8 mouse cellular contexts compared by ENCODE assay signal in the genomic region with DNA sequence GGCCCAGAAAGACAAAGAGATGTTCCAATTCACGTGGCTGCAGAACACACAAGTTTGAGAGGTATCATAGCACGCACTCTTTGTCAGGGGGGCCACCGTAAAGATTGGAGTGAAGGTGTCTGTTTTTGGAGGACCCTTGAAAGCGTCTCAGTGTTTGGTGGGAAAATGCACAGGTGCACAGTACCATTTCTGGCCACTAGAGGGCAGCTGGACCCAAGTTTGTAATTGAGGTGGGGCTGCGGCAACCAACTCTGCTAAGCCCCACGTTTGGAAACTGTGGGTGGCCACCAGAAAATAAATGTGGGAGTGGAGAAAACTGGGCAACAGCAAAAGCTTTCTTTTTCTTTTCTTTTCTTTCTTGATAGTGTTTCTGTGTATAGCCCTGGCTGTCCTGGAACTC. TPM values are rescaled to one million over a fixed set of nuclear protein-coding genes. Genes with fewer than 3 reads are reported as not detected.
DNase-seq lines count a peak whose midpoint lies in the region; ATAC-seq and TF ChIP-seq lines count a peak whose summit lies in the region.

No protein-coding gene starts in this region.

- ATAC-seq in heart, embryonic 12.5 days (ENCODE audit: insufficient number of reproducible peaks, low FRiP score): no peak
- ATAC-seq in forebrain, postnatal 0 days: no peak

- H3K27me3 ChIP-seq in heart, adult 2 months (ENCODE audit: control insufficient read depth, insufficient read depth, low read length): no peaks in the 10 kb centered on the region; the same call in 1 of the 2 replicates
- peaks cover 7% of the 10 kb centered on the region for H3K27me3 ChIP-seq in heart, embryonic 12.5 days (replicated peaks)
- H3K27me3 ChIP-seq in CH12.LX (replicated peaks): peaks cover 85% of the 10 kb centered on the region
- H3K27me3 ChIP-seq in forebrain, postnatal 0 days (ENCODE audit: insufficient read depth, low read length): no peaks in the 10 kb centered on the region

- H3K79me2 ChIP-seq in heart, adult 2 months (replicated peaks; ENCODE audit: control insufficient read depth, insufficient read depth, low read length): no peaks in the 10 kb centered on the region
- no peaks in the 10 kb centered on the region for H3K79me2 ChIP-seq in CH12.LX (replicated peaks; ENCODE audit: control insufficient read depth, extremely low read depth, insufficient read depth, poor library complexity, severe bottlenecking)

- H3K9me3 ChIP-seq in heart, embryonic 12.5 days (replicated peaks): no peaks in the 10 kb centered on the region
- no peaks in the 10 kb centered on the region for H3K9me3 ChIP-seq in CH12.LX (replicated peaks; ENCODE audit: low read length)
- no peaks in the 10 kb centered on the region for H3K9me3 ChIP-seq in forebrain, postnatal 0 days (ENCODE audit: low read length)

- 0 out of 2 replicates have a peak, but pooled peaks have one; percentile 33 for TF ChIP-seq EP300 in heart, adult 2 months (IDR thresholded peaks at IDR 0.05; ENCODE audit: insufficient read depth, low read depth, low read length)
- TF ChIP-seq EP300 in CH12.LX (IDR thresholded peaks at IDR 0.05; ENCODE audit: low read length): no peak

- TF ChIP-seq CTCF in heart, adult 2 months (IDR thresholded peaks at IDR 0.05): peak; percentile 98
- peak; percentile 87 for TF ChIP-seq CTCF in CH12.LX (conservative IDR thresholded peaks at IDR 0.05 in 1 of 2, IDR thresholded peaks at IDR 0.05 in 1 of 2; ENCODE audit: low read depth in 2 of 2, low read length in 2 of 2)
- TF ChIP-seq CTCF in forebrain, postnatal 0 days (IDR thresholded peaks at IDR 0.05; ENCODE audit: low read depth): peak; percentile 91

- no peak for TF ChIP-seq POLR2A in heart, adult 2 months (IDR thresholded peaks at IDR 0.05; ENCODE audit: insufficient read depth, low read depth, low read length)
- no peak for TF ChIP-seq POLR2A in CH12.LX (IDR thresholded peaks at IDR 0.05; ENCODE audit: low read depth, low read length)

- intact Hi-C loops in heart, adult 2 months (cut with DNase I): loop anchor here (1.0 to 10.0 kb wide), 3 partner anchors 71 to 538 kb away; a partner anchor contains a TSS
- intact Hi-C loops in left cerebral cortex, postnatal 10 days (cut with DNase I): loop anchor here (5.0 kb wide), 1 partner anchor 151 kb away; no protein-coding TSS in a partner anchor

- in situ Hi-C loops in CH12.LX (cut with MboI; ENCODE audit: low pct_ligation_motif_present, low pct_unique_long_range_greater_than_20kb, low sequenced_read_pairs): loop anchor here (25.0 kb wide), 1 partner anchor 821 kb away; a partner anchor contains a TSS

- no peak overlapping the region for H3K27ac ChIP-seq in heart, adult 2 months
- H3K27ac ChIP-seq in heart, embryonic 12.5 days (ENCODE audit: poor library complexity, severe bottlenecking): no peak overlapping the region
- no peak overlapping the region for H3K27ac ChIP-seq in CH12.LX (ENCODE audit: insufficient read depth, low read depth)
- no peak overlapping the region for H3K27ac ChIP-seq in forebrain, postnatal 0 days (ENCODE audit: low read depth, low read length)

- dilution Hi-C loops in CH12.LX (cut with MboI; ENCODE audit: extremely low pct_ligation_motif_present, extremely low pct_unique_long_range_greater_than_20kb, low sequenced_read_pairs): no loop called here

- peak; percentile 48 to 80 for DNase-seq in heart, adult 2 months
- DNase-seq in CH12.LX (ENCODE audit: extremely low read depth): peak; percentile 49
- peak; percentile 55 for DNase-seq in c-Kit-positive CD71-positive TER-119-positive erythroid progenitor cells, embryonic 14.5 days (ENCODE audit: low spot score)
- peak; percentile 86 for DNase-seq in forebrain, postnatal 0 days
- peak; percentile 64 to 67 for DNase-seq in left cerebral cortex, postnatal 10 days (ENCODE audit: extremely low spot score in 1 of 2, low spot score in 2 of 2)
- DNase-seq in naive thymus-derived CD4-positive, alpha-beta T cell, adult 2 months (ENCODE audit: low read depth): peak; percentile 80
- DNase-seq in testis, postnatal 14 days (ENCODE audit: low spot score): peak; percentile 41

- H3K4me1 ChIP-seq in heart, adult 2 months (ENCODE audit: control insufficient read depth, insufficient read depth, low read length): no peaks in the 10 kb centered on the region
- H3K4me1 ChIP-seq in heart, embryonic 12.5 days (replicated peaks): peaks cover 30% of the 10 kb centered on the region
- no peaks in the 10 kb centered on the region for H3K4me1 ChIP-seq in CH12.LX (ENCODE audit: control insufficient read depth in 1 of 2, insufficient read depth in 2 of 2)
- peaks cover 9% of the 10 kb centered on the region; the same call in 1 of the 2 replicates for H3K4me1 ChIP-seq in forebrain, postnatal 0 days (ENCODE audit: insufficient read depth)

- no peaks in the 10 kb centered on the region for H3K36me3 ChIP-seq in heart, adult 2 months (ENCODE audit: control insufficient read depth, insufficient read depth, low read length)
- H3K36me3 ChIP-seq in heart, embryonic 12.5 days: no peaks in the 10 kb centered on the region
- no peaks in the 10 kb centered on the region for H3K36me3 ChIP-seq in CH12.LX (replicated peaks in 1 of 2; ENCODE audit: control insufficient read depth in 1 of 2, insufficient read depth in 1 of 2, low read length in 1 of 2)
- 0 out of 2 replicates have a peak, but pooled peaks cover 1% of the 10 kb centered on the region for H3K36me3 ChIP-seq in forebrain, postnatal 0 days (ENCODE audit: insufficient read depth)

- H3K4me2 ChIP-seq in heart, embryonic 12.5 days: no peak overlapping the region
- no peak overlapping the region for H3K4me2 ChIP-seq in CH12.LX (ENCODE audit: insufficient read depth, low read depth, poor library complexity, severe bottlenecking)
- H3K4me2 ChIP-seq in forebrain, postnatal 0 days (ENCODE audit: low read depth): no peak overlapping the region

- H3K9ac ChIP-seq in heart, adult 2 months (ENCODE audit: low read depth, low read length): no peak overlapping the region
- no peak overlapping the region for H3K9ac ChIP-seq in heart, embryonic 12.5 days
- H3K9ac ChIP-seq in CH12.LX (ENCODE audit: insufficient read depth, low read depth): no peak overlapping the region
- no peak overlapping the region for H3K9ac ChIP-seq in forebrain, postnatal 0 days

- H3K4me3 ChIP-seq in heart, adult 2 months: no peak overlapping the region
- H3K4me3 ChIP-seq in heart, embryonic 12.5 days: no peak overlapping the region
- no peak overlapping the region for H3K4me3 ChIP-seq in CH12.LX (replicated peaks in 1 of 3; ENCODE audit: low read depth in 2 of 3, low read length in 2 of 3, poor library complexity in 1 of 3)
- H3K4me3 ChIP-seq in forebrain, postnatal 0 days (ENCODE audit: low read depth, low read length): no peak overlapping the region

- WGBS in heart, adult 2 months: 7% methylated on average over 6 of the region's 6 CpGs
- WGBS in heart, embryonic 12.5 days: 11% methylated on average over 6 of the region's 6 CpGs
- 12% methylated on average over 6 of the region's 6 CpGs for WGBS in forebrain, postnatal 0 days

- TF ChIP-seq RAD21 in CH12.LX (IDR thresholded peaks at IDR 0.05; ENCODE audit: low read depth, low read length): peak; percentile 80

RNA-seq across cellular contexts. Expression of a gene that starts 8.3 kb away (rescaled TPM):
- total RNA-seq in heart, adult 2 months (2021): under 1 TPM; 0.39 to 0.44 TPM
- 0.43 and 0.85 TPM in 2 replicates for polyA plus RNA-seq in heart, adult 2 months (2012; rRNA removed)
- 3.8 and 4.9 TPM in 2 replicates for polyA plus RNA-seq in heart, embryonic 12.5 days (2016; fragmentation: Nextera tagmentation; extraction: Ambion mirVana)
- total RNA-seq in CH12.LX (2012; rRNA removed) (0.04 and 0.13 TPM in 2 replicates), CH12.LX (2014; rRNA removed) (not detected in 2 replicates)
- 0.07 TPM in 1 of 2 replicates, not detected in the other for polyA plus RNA-seq in CH12.LX (2012; ENCODE audit: insufficient read length, low read depth)
- 550 and 602 TPM in 2 replicates for total RNA-seq in forebrain, postnatal 0 days (2014; rRNA removed)
- polyA plus RNA-seq in forebrain, postnatal 0 days (2015; fragmentation: Nextera tagmentation; extraction: Ambion mirVana): 400 and 449 TPM in 2 replicates
- total RNA-seq in left cerebral cortex, postnatal 10 days (2021): 100 to 1,000 TPM; 512 to 519 TPM

RNA-seq across cellular contexts. Expression of a gene that starts 14.2 kb away (rescaled TPM):
- not detected for total RNA-seq in heart, adult 2 months (2021)
- 0.08 TPM in 1 of 2 replicates, not detected in the other for polyA plus RNA-seq in heart, adult 2 months (2012; rRNA removed)
- not detected in 2 replicates for polyA plus RNA-seq in heart, embryonic 12.5 days (2016; fragmentation: Nextera tagmentation; extraction: Ambion mirVana)
- not detected in 2 replicates for total RNA-seq in CH12.LX (2012; rRNA removed)
- not detected in 2 replicates for total RNA-seq in CH12.LX (2014; rRNA removed)
- not detected in 2 replicates for polyA plus RNA-seq in CH12.LX (2012; ENCODE audit: insufficient read length, low read depth)
- 119 and 139 TPM in 2 replicates for total RNA-seq in forebrain, postnatal 0 days (2014; rRNA removed)
- 12.5 and 15.6 TPM in 2 replicates for polyA plus RNA-seq in forebrain, postnatal 0 days (2015; fragmentation: Nextera tagmentation; extraction: Ambion mirVana)
- total RNA-seq in left cerebral cortex, postnatal 10 days (2021): 10 to 100 TPM; 83.1 to 87.6 TPM

RNA-seq across cellular contexts. Expression of a gene that starts 21.8 kb away (rescaled TPM):
- under 1 TPM; 0.39 to 0.42 TPM for total RNA-seq in heart, adult 2 months (2021)
- polyA plus RNA-seq in heart, adult 2 months (2012; rRNA removed): 0.76 and 1.7 TPM in 2 replicates
- 57.9 and 67.0 TPM in 2 replicates for polyA plus RNA-seq in heart, embryonic 12.5 days (2016; fragmentation: Nextera tagmentation; extraction: Ambion mirVana)
- total RNA-seq in CH12.LX (2012; rRNA removed) (31.5 and 34.2 TPM in 2 replicates), CH12.LX (2014; rRNA removed) (17.1 and 22.8 TPM in 2 replicates)
- polyA plus RNA-seq in CH12.LX (2012; ENCODE audit: insufficient read length, low read depth): 39.6 and 44.0 TPM in 2 replicates
- 8.9 and 10.0 TPM in 2 replicates for total RNA-seq in forebrain, postnatal 0 days (2014; rRNA removed)
- polyA plus RNA-seq in forebrain, postnatal 0 days (2015; fragmentation: Nextera tagmentation; extraction: Ambion mirVana): 16.5 and 18.7 TPM in 2 replicates
- 1 to 10 TPM; 4.5 to 4.8 TPM for total RNA-seq in left cerebral cortex, postnatal 10 days (2021)

RNA-seq across cellular contexts. Expression of a gene that starts 32.4 kb away (rescaled TPM):
- not detected for total RNA-seq in heart, adult 2 months (2021)
- not detected in 2 replicates for polyA plus RNA-seq in heart, adult 2 months (2012; rRNA removed)
- polyA plus RNA-seq in heart, embryonic 12.5 days (2016; fragmentation: Nextera tagmentation; extraction: Ambion mirVana): 0.35 and 0.66 TPM in 2 replicates
- not detected in 2 replicates for total RNA-seq in CH12.LX (2012; rRNA removed)
- not detected in 2 replicates for total RNA-seq in CH12.LX (2014; rRNA removed)
- not detected in 2 replicates for polyA plus RNA-seq in CH12.LX (2012; ENCODE audit: insufficient read length, low read depth)
- 0.38 and 1.00 TPM in 2 replicates for total RNA-seq in forebrain, postnatal 0 days (2014; rRNA removed)
- 0.42 and 0.59 TPM in 2 replicates for polyA plus RNA-seq in forebrain, postnatal 0 days (2015; fragmentation: Nextera tagmentation; extraction: Ambion mirVana)
- total RNA-seq in left cerebral cortex, postnatal 10 days (2021): not detected

RNA-seq across cellular contexts. Expression of a gene that starts 42.2 kb away (rescaled TPM):
- under 1 TPM; 0.16 to 0.18 TPM for total RNA-seq in heart, adult 2 months (2021)
- 0.44 and 0.86 TPM in 2 replicates for polyA plus RNA-seq in heart, adult 2 months (2012; rRNA removed)
- 0.09 TPM in 1 of 2 replicates, not detected in the other for polyA plus RNA-seq in heart, embryonic 12.5 days (2016; fragmentation: Nextera tagmentation; extraction: Ambion mirVana)
- 287 and 334 TPM in 2 replicates for total RNA-seq in CH12.LX (2012; rRNA removed)
- 188 and 204 TPM in 2 replicates for total RNA-seq in CH12.LX (2014; rRNA removed)
- polyA plus RNA-seq in CH12.LX (2012; ENCODE audit: insufficient read length, low read depth): 219 and 257 TPM in 2 replicates
- 0.24 and 0.62 TPM in 2 replicates for total RNA-seq in forebrain, postnatal 0 days (2014; rRNA removed)
- 0.44 and 0.47 TPM in 2 replicates for polyA plus RNA-seq in forebrain, postnatal 0 days (2015; fragmentation: Nextera tagmentation; extraction: Ambion mirVana)
- total RNA-seq in left cerebral cortex, postnatal 10 days (2021): under 1 TPM; 0.30 to 0.73 TPM

Comparison
In these comparisons a context has a peak if more than half of its experiments do, and no peak if none do; other contexts are left out.
1. RNA of a gene that starts 8.3 kb away (total RNA-seq): 550 to 602 TPM in forebrain, postnatal 0 days and 512 to 519 TPM in left cerebral cortex, postnatal 10 days; 0.39 to 0.44 TPM in heart, adult 2 months and 0.04 to 0.13 TPM in CH12.LX; every median in the first group is over 100 times any median in the second.
2. RNA of a gene that starts 14.2 kb away (total RNA-seq): 119 to 139 TPM in forebrain, postnatal 0 days and 83.1 to 87.6 TPM in left cerebral cortex, postnatal 10 days; not detected in heart, adult 2 months and not detected in CH12.LX; every median in the first group is over 10 times any median in the second.
3. Peak in every context shown above with its lines, with median percentiles within 50 percentile points of each other: DNase-seq and CTCF ChIP-seq.